Mouse (Mus musculus) ES-Bruce4 (cell line): Measurements from ENCODE around the gene Stk32c.

Experiments used
- CTCF ChIP-seq: IDR thresholded peaks from one replicate; pipeline ENCODE4 v1.8.1; 2011; ENCODE audit warnings: low read depth, low read length
- EP300 ChIP-seq: IDR thresholded peaks from 2 replicates; pipeline ENCODE4 v1.6.1; 2011; ENCODE audit warnings: low read depth, low read length; ENCODE audit not compliant: insufficient read depth
- POLR2A ChIP-seq: IDR thresholded peaks from one replicate; pipeline ENCODE4 v1.8.1; 2011; ENCODE audit warnings: low read length; ENCODE audit not compliant: insufficient read depth

GRCm38 (mm10) chr7:139119775-139120153 lies 93.3 kb downstream of the Stk32c start:
- TF ChIP-seq CTCF (no peak), POLR2A (no peak), EP300 (no peak)
